Mouse (Mus musculus) liver, postnatal 0 days (tissue): ENCODE results near the gene Rhoc.

Experiments
- CTCF ChIP-seq: sonication (generic); IDR thresholded peaks from 2 replicates; pipeline ENCODE4 v1.5.1; 2016; ENCODE audit warnings: antibody characterized with exemption, low read depth
- EP300 ChIP-seq: IDR thresholded peaks from 2 replicates; pipeline ENCODE4 v1.6.1; 2016; ENCODE audit warnings: antibody characterized with exemption, low read depth, mild to moderate bottlenecking

- TF ChIP-seq CTCF (peak; percentile 90), EP300 (no peak)
Measured at GRCm38 (mm10) chr3:104779949-104780348, 8.2 kb upstream of the Rhoc start.
